Mouse (Mus musculus) C2C12 (cell line): ENCODE measurements around the gene Vwc2l. TPM values are rescaled to one million over a fixed set of nuclear protein-coding genes. Genes with fewer than 3 reads are reported as not detected.

Experiments used
- H3K27me3 ChIP-seq: one replicate; pipeline ENCODE4 v1.6.1; 2011; ENCODE audit not compliant: control insufficient read depth, insufficient read depth, insufficient read length
- H3K36me3 ChIP-seq: one replicate; pipeline ENCODE4 v1.6.1; 2011; ENCODE audit not compliant: control insufficient read depth, insufficient read depth
- H3K4me3 ChIP-seq: one replicate; pipeline ENCODE4 v1.5.1; 2011; ENCODE audit warnings: mild to moderate bottlenecking, control low read depth; ENCODE audit not compliant: poor library complexity, insufficient read depth, severe bottlenecking
- H3K79me2 ChIP-seq: one replicate; pipeline ENCODE4 v1.6.1; 2011; ENCODE audit not compliant: control insufficient read depth, insufficient read depth
- H3K79me3 ChIP-seq: one replicate; pipeline ENCODE4 v1.6.1; 2011; ENCODE audit warnings: low read depth, control low read depth
- H3ac ChIP-seq: one replicate; pipeline ENCODE3; 2011; ENCODE audit warnings: low read depth; ENCODE audit not compliant: control insufficient read depth, insufficient read length
- CEBPB ChIP-seq: IDR thresholded peaks from one replicate; pipeline ENCODE4 v1.6.1; 2011; ENCODE audit warnings: low read depth, mild to moderate bottlenecking, control low read depth, moderate library complexity
- CTCF ChIP-seq: IDR thresholded peaks from one replicate; pipeline ENCODE4 v1.5.1; 2011; ENCODE audit not compliant: control insufficient read depth, insufficient read depth, insufficient read length
- FOSL1 ChIP-seq: IDR thresholded peaks from one replicate; pipeline ENCODE4 v1.8.0; 2011; ENCODE audit warnings: mild to moderate bottlenecking, low read length; ENCODE audit not compliant: poor library complexity, insufficient read depth, severe bottlenecking
- MAX ChIP-seq: IDR thresholded peaks from one replicate; pipeline ENCODE4 v1.6.1; 2011; ENCODE audit warnings: mild to moderate bottlenecking, control low read depth
- MYOD1 ChIP-seq: IDR thresholded peaks from one replicate; pipeline ENCODE4 v1.6.1; 2011; ENCODE audit warnings: low read depth; ENCODE audit not compliant: control insufficient read depth, insufficient read length
- MYOG ChIP-seq: IDR thresholded peaks from one replicate; pipeline ENCODE4 v1.6.1; 2011; ENCODE audit not compliant: control insufficient read depth, insufficient read length; ENCODE audit errors: extremely low read depth
- USF1 ChIP-seq: IDR thresholded peaks from one replicate; pipeline ENCODE4 v1.6.1; 2011; ENCODE audit warnings: low read depth, mild to moderate bottlenecking, control low read depth, moderate library complexity
- polyA plus RNA-seq: library from polyadenylated mRNA; unstranded; fragments of >200 nt; fragmentation: generic; extraction: Trizol; gene quantifications from one replicate; pipeline ENCODE4 v1.2.1, GENCODE M21; 2012; ENCODE audit warnings: missing spikeins

Vwc2l gene
- polyA plus RNA-seq, 1 experiment, result not detected

- no peak overlapping the region for H3ac ChIP-seq
- TF ChIP-seq MAX (no peak), USF1 (no peak), FOSL1 (no peak), CEBPB (no peak), MYOG (no peak), MYOD1 (no peak), CTCF (no peak)
Measured at GRCm38 (mm10) chr1:70911235-70911634, 185.7 kb downstream of the Vwc2l start.

GRCm38 (mm10) chr1:70913071-70913470, 187.6 kb downstream of the Vwc2l start:
- no peak overlapping the region for H3K4me3 ChIP-seq

More at GRCm38 (mm10) chr1:70911235-70911634, 185.7 kb downstream of the Vwc2l start:
- Histone ChIP-seq H3K79me3 (no peaks in the 10 kb centered on the region), H3K27me3 (no peaks in the 10 kb centered on the region), H3K36me3 (no peaks in the 10 kb centered on the region), H3K79me2 (no peaks in the 10 kb centered on the region), H3K4me3 (no peak overlapping the region)

GRCm38 (mm10) chr1:70918173-70919036, 192.9 kb downstream of the Vwc2l start:
- TF ChIP-seq FOSL1 (peak; percentile 84), CEBPB (peak; percentile 56), MYOD1 (peak; percentile 90), USF1 (no peak), MAX (no peak), MYOG (no peak), CTCF (no peak)
- no peaks in the 10 kb centered on the region for H3K79me3 ChIP-seq

More at GRCm38 (mm10) chr1:70913071-70913470, 187.6 kb downstream of the Vwc2l start:
- Histone ChIP-seq H3ac (no peak overlapping the region), H3K27me3 (no peaks in the 10 kb centered on the region), H3K79me3 (no peaks in the 10 kb centered on the region), H3K79me2 (no peaks in the 10 kb centered on the region), H3K36me3 (no peaks in the 10 kb centered on the region)
- no peak for TF ChIP-seq USF1
- TF ChIP-seq CTCF, result no peak
- TF ChIP-seq CEBPB, result no peak
- no peak for TF ChIP-seq MYOD1
- TF ChIP-seq MAX, result no peak
- no peak for TF ChIP-seq FOSL1
- TF ChIP-seq MYOG, result no peak

GRCm38 (mm10) chr1:70933016-70933415, 207.5 kb downstream of the Vwc2l start:
- H3K36me3 ChIP-seq, result no peaks in the 10 kb centered on the region
- TF ChIP-seq FOSL1 (no peak), MAX (no peak), MYOD1 (no peak), CTCF (no peak), MYOG (no peak), CEBPB (no peak), USF1 (no peak)
- H3K4me3 ChIP-seq, result no peak overlapping the region
- H3ac ChIP-seq, result no peak overlapping the region
- no peaks in the 10 kb centered on the region for H3K27me3 ChIP-seq
- H3K79me3 ChIP-seq, result no peaks in the 10 kb centered on the region
- H3K79me2 ChIP-seq, result no peaks in the 10 kb centered on the region

More at GRCm38 (mm10) chr1:70918173-70919036, 192.9 kb downstream of the Vwc2l start:
- Histone ChIP-seq H3K36me3 (no peaks in the 10 kb centered on the region), H3K4me3 (no peak overlapping the region), H3K79me2 (no peaks in the 10 kb centered on the region), H3K27me3 (no peaks in the 10 kb centered on the region), H3ac (no peak overlapping the region)
